26 mouse cellular contexts compared by ENCODE assay signal in the genomic region with DNA sequence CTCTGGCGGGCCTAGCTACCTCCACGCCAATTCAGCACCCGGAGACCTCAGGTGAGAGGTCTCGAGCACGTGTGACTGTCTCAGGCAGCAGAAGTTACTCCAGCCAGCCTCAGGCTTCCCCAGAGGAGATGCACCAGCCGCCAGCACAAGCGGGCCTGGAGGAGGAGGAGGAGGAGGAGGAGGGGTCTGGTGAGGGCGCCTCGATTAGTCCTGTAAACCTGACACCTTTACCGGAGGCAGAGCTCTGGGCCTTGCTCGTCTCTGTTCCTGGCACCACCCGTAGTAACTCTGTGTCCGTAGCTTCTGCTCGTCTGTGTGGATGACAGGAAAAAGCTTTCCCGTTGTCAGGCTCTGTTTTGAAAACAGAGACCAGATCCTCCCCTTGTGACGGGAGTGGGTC. TPM values are rescaled to one million over a fixed set of nuclear protein-coding genes. Genes with fewer than 3 reads are reported as not detected.
A peak's percentile ranks its signal among the peaks of the same experiment; 100 is the strongest.
DNase-seq lines count a peak whose midpoint lies in the region; ATAC-seq and TF ChIP-seq lines count a peak whose summit lies in the region.
"Had no signal": no experiment of that assay in that cellular context is flagged by ENCODE, and none has a peak within 500 bp of the region (broad histone marks: within the 10 kb centered on the region; RNA-seq: fewer than 3 reads in every experiment).

No protein-coding gene starts in this region.

- 0 out of 2 replicates have a peak overlapping the region, but pooled peaks have one; percentile 41 for H3K27ac ChIP-seq in kidney, embryonic 15.5 days
- no peak overlapping the region; the same call in 1 of the 2 replicates for H3K27ac ChIP-seq in ES-E14 (ENCODE audit: insufficient read depth, low read depth, low read length, poor library complexity, severe bottlenecking)
- no peak overlapping the region for H3K27ac ChIP-seq in embryonic facial prominence, embryonic 14.5 days (replicated peaks; ENCODE audit: low read depth, low read length)
- no peak overlapping the region for H3K27ac ChIP-seq in forebrain, embryonic 12.5 days
- H3K27ac ChIP-seq in forebrain, embryonic 16.5 days (ENCODE audit: low read length), result no peak overlapping the region
- H3K27ac ChIP-seq: embryonic facial prominence, embryonic 15.5 days; heart, adult 2 months; hindbrain, embryonic 12.5 days had no signal

- peaks cover 15% of the 10 kb centered on the region for H3K4me1 ChIP-seq in kidney, embryonic 15.5 days
- H3K4me1 ChIP-seq in E14TG2a.4 (replicated peaks; ENCODE audit: low read depth, low read length), result peaks cover 27% of the 10 kb centered on the region
- H3K4me1 ChIP-seq in ES-E14 (ENCODE audit: control insufficient read depth in 2 of 2, insufficient read depth in 2 of 2, low read length in 2 of 2, poor library complexity in 1 of 2), result peaks cover 0 to 8% of the 10 kb centered on the region in 2 experiments; a peak in 1 of 4 replicates
- no peaks in the 10 kb centered on the region for H3K4me1 ChIP-seq in embryonic facial prominence, embryonic 14.5 days (ENCODE audit: control insufficient read depth, insufficient read depth, low read length)
- no peaks in the 10 kb centered on the region for H3K4me1 ChIP-seq in forebrain, embryonic 12.5 days
- no peaks in the 10 kb centered on the region for H3K4me1 ChIP-seq in forebrain, embryonic 16.5 days (replicated peaks; ENCODE audit: control insufficient read depth, insufficient read depth, low read length)
- H3K4me1 ChIP-seq: embryonic facial prominence, embryonic 15.5 days; hindbrain, embryonic 12.5 days had no signal

- no peak overlapping the region for H3K4me3 ChIP-seq in kidney, embryonic 15.5 days (replicated peaks)
- H3K4me3 ChIP-seq in E14TG2a.4 (replicated peaks; ENCODE audit: low read length), result peak overlapping the region; percentile 20
- peak overlapping the region; percentile 17 to 37; a peak in 1 of 4 replicates for H3K4me3 ChIP-seq in ES-E14 (ENCODE audit: insufficient read depth in 1 of 2, low read depth in 1 of 2, low read length in 2 of 2, poor library complexity in 1 of 2, severe bottlenecking in 1 of 2)
- H3K4me3 ChIP-seq in embryonic facial prominence, embryonic 14.5 days (ENCODE audit: low read depth, low read length), result no peak overlapping the region
- no peak overlapping the region for H3K4me3 ChIP-seq in forebrain, embryonic 12.5 days (replicated peaks)
- H3K4me3 ChIP-seq in forebrain, embryonic 16.5 days (replicated peaks; ENCODE audit: low read length), result no peak overlapping the region
- H3K4me3 ChIP-seq: embryonic facial prominence, embryonic 15.5 days; erythroblast, embryonic 14.5 days; heart, adult 2 months; hindbrain, embryonic 12.5 days had no signal

- DNase-seq in kidney, postnatal 36 days, result no peak
- no peak for DNase-seq in ES-E14 (ENCODE audit: low read depth, low spot score)
- no peak for DNase-seq in embryonic facial prominence, embryonic 14.5 days (ENCODE audit: low spot score)
- DNase-seq: adrenal gland, postnatal 10 days; cerebellum, adult 11 months; cerebellum, adult 8-10 months; cerebellum, postnatal 14 days; embryo, embryonic 11 days; forebrain, postnatal 0 days; gastrocnemius, postnatal 14 days; heart, adult 2 months; heart, postnatal 4 days had no signal

- H3K27me3 ChIP-seq in kidney, embryonic 15.5 days, result no peaks in the 10 kb centered on the region
- no peaks in the 10 kb centered on the region for H3K27me3 ChIP-seq in E14TG2a.4 (ENCODE audit: insufficient read depth, low read length)
- no peaks in the 10 kb centered on the region for H3K27me3 ChIP-seq in embryonic facial prominence, embryonic 14.5 days (replicated peaks; ENCODE audit: control insufficient read depth, insufficient read depth, low read length)
- no peaks in the 10 kb centered on the region for H3K27me3 ChIP-seq in forebrain, embryonic 12.5 days
- H3K27me3 ChIP-seq in forebrain, embryonic 16.5 days (replicated peaks; ENCODE audit: control insufficient read depth, insufficient read depth, low read length), result no peaks in the 10 kb centered on the region
- H3K27me3 ChIP-seq: CH12.LX; embryonic facial prominence, embryonic 15.5 days; hindbrain, embryonic 12.5 days had no signal

- H3K36me3 ChIP-seq in kidney, embryonic 15.5 days, result peaks cover 53% of the 10 kb centered on the region
- H3K36me3 ChIP-seq in E14TG2a.4 (ENCODE audit: insufficient read depth, low read length), result peaks cover 91% of the 10 kb centered on the region
- H3K36me3 ChIP-seq in ES-E14 (ENCODE audit: control insufficient read depth, insufficient read depth, low read length, poor library complexity, severe bottlenecking), result peaks cover 23% of the 10 kb centered on the region; the same call in 1 of the 2 replicates
- H3K36me3 ChIP-seq in embryonic facial prominence, embryonic 14.5 days (ENCODE audit: control insufficient read depth, insufficient read depth, low read length), result peaks cover 35% of the 10 kb centered on the region
- peaks cover 69% of the 10 kb centered on the region for H3K36me3 ChIP-seq in forebrain, embryonic 12.5 days (replicated peaks)
- H3K36me3 ChIP-seq in forebrain, embryonic 16.5 days (ENCODE audit: control insufficient read depth, insufficient read depth), result peaks cover 17% of the 10 kb centered on the region

- no peaks in the 10 kb centered on the region for H3K9me3 ChIP-seq in kidney, embryonic 15.5 days (replicated peaks)
- H3K9me3 ChIP-seq in E14TG2a.4 (ENCODE audit: low read length) (no peaks in the 10 kb centered on the region), ES-E14 (ENCODE audit: control insufficient read depth, insufficient read depth, low read depth, low read length) (no peaks in the 10 kb centered on the region)
- H3K9me3 ChIP-seq in embryonic facial prominence, embryonic 14.5 days (ENCODE audit: control insufficient read depth, low read length), result no peaks in the 10 kb centered on the region
- no peaks in the 10 kb centered on the region for H3K9me3 ChIP-seq in forebrain, embryonic 12.5 days
- no peaks in the 10 kb centered on the region for H3K9me3 ChIP-seq in forebrain, embryonic 16.5 days (ENCODE audit: control insufficient read depth, low read length)
- H3K9me3 ChIP-seq: embryonic facial prominence, embryonic 15.5 days; hindbrain, embryonic 12.5 days had no signal

- WGBS in kidney, embryonic 15.5 days, result 32% methylated on average over 16 of the region's 16 CpGs
- WGBS in embryonic facial prominence, embryonic 14.5 days, result 48% methylated on average over 12 of the region's 16 CpGs
- 86% methylated on average over 16 of the region's 16 CpGs for WGBS in forebrain, embryonic 12.5 days
- 91% methylated on average over 15 of the region's 16 CpGs for WGBS in forebrain, embryonic 16.5 days

- in situ Hi-C loops in ES-E14 (cut with MboI; ENCODE audit: low sequenced_read_pairs in 2 of 2, unreplicated experiment in 2 of 2), result no loop called here

- TF ChIP-seq CTCF in E14TG2a.4 (conservative IDR thresholded peaks at IDR 0.05; ENCODE audit: low read length), result no peak

- no peak overlapping the region for H3K9ac ChIP-seq in kidney, embryonic 15.5 days
- H3K9ac ChIP-seq in ES-E14 (ENCODE audit: insufficient read depth, low read depth, low read length, poor library complexity, severe bottlenecking), result peak overlapping the region; percentile 41; the same call in 1 of the 2 replicates
- no peak overlapping the region for H3K9ac ChIP-seq in embryonic facial prominence, embryonic 14.5 days (ENCODE audit: low read depth, low read length)
- H3K9ac ChIP-seq in forebrain, embryonic 12.5 days, result no peak overlapping the region
- H3K9ac ChIP-seq in forebrain, embryonic 16.5 days (replicated peaks; ENCODE audit: low read depth, low read length), result no peak overlapping the region
- H3K9ac ChIP-seq: embryonic facial prominence, embryonic 15.5 days; forebrain, postnatal 0 days; hindbrain, embryonic 12.5 days had no signal

- peak; percentile 61 for ATAC-seq in kidney, embryonic 15.5 days (replicated peaks; ENCODE audit: low FRiP score)
- ATAC-seq in embryonic facial prominence, embryonic 14.5 days (ENCODE audit: low read depth), result peak; percentile 20; the same call in 1 of the 2 replicates
- ATAC-seq in forebrain, embryonic 12.5 days (ENCODE audit: low FRiP score), result no peak
- no peak for ATAC-seq in forebrain, embryonic 16.5 days
- ATAC-seq: forebrain, postnatal 0 days; hindbrain, embryonic 16.5 days; inflammation-experienced regulatory T-cells, adult 6 months had no signal

- H3K4me2 ChIP-seq in kidney, embryonic 15.5 days, result no peak overlapping the region; the same call in 1 of the 2 replicates
- no peak overlapping the region for H3K4me2 ChIP-seq in embryonic facial prominence, embryonic 14.5 days (ENCODE audit: low read depth, low read length)
- H3K4me2 ChIP-seq in forebrain, embryonic 12.5 days, result no peak overlapping the region
- H3K4me2 ChIP-seq in forebrain, embryonic 16.5 days (ENCODE audit: low read length), result no peak overlapping the region
- H3K4me2 ChIP-seq: embryonic facial prominence, embryonic 15.5 days; heart, embryonic 11.5 days; hindbrain, embryonic 12.5 days had no signal

TF ChIP-seq in ES-E14, 5 proteins besides CTCF, POLR2A, EP300 and RAD21:
- TF ChIP-seq HCFC1 (IDR thresholded peaks at IDR 0.05; ENCODE audit: borderline replicate concordance, insufficient read depth, low read length), result no peak
- TF ChIP-seq MAFK (IDR thresholded peaks at IDR 0.05; ENCODE audit: insufficient read depth, low read depth, low read length), result no peak
- TF ChIP-seq CHD2 (IDR thresholded peaks at IDR 0.05; ENCODE audit: low read depth, low read length), result no peak
- TF ChIP-seq ZNF384 (IDR thresholded peaks at IDR 0.05; ENCODE audit: low read depth, low read length), result no peak
- TF ChIP-seq ZC3H11A (IDR thresholded peaks at IDR 0.05; ENCODE audit: borderline replicate concordance, low read depth, low read length), result no peak

RNA-seq across cellular contexts. Expression of a gene that starts 35.0 kb away (rescaled TPM):
- 3.6 and 4.0 TPM in 2 replicates for polyA plus RNA-seq in kidney, embryonic 15.5 days (2015; fragmentation: Nextera tagmentation; extraction: Ambion mirVana)
- 0.37 TPM in 1 of 2 replicates, not detected in the other for total RNA-seq in ES-E14 (2012; rRNA removed)
- 8.6 and 9.0 TPM in 2 replicates for polyA plus RNA-seq in embryonic facial prominence, embryonic 14.5 days (2014; fragmentation: Nextera tagmentation; extraction: Ambion mirVana)
- 7.3 and 13.5 TPM in 2 replicates for polyA plus RNA-seq in forebrain, embryonic 12.5 days (2016; fragmentation: Nextera tagmentation; extraction: Ambion mirVana)
- polyA plus RNA-seq in forebrain, embryonic 16.5 days (2015; fragmentation: Nextera tagmentation; extraction: Ambion mirVana), result 26.4 and 60.5 TPM in 2 replicates
- total RNA-seq: CH12.LX; common myeloid progenitor, adult 5-6 weeks; gastrocnemius, adult 18-20 months; heart, adult 2 months; MEL had no signal
- polyA plus RNA-seq: erythroblast, embryonic 14.5 days; inflammation-experienced regulatory T-cells, adult 6 months had no signal

Comparison
In these comparisons a context has a peak if more than half of its experiments do, and no peak if none do; other contexts are left out.
1. ATAC-seq: peak in kidney, embryonic 15.5 days (single experiment) and embryonic facial prominence, embryonic 14.5 days (single experiment); none in forebrain, embryonic 12.5 days (single experiment) and forebrain, embryonic 16.5 days (single experiment).
2. H3K4me3 ChIP-seq: peak in E14TG2a.4 (single experiment) and ES-E14 (2 of 2); none in kidney, embryonic 15.5 days (single experiment), embryonic facial prominence, embryonic 14.5 days (single experiment), forebrain, embryonic 12.5 days (single experiment) and forebrain, embryonic 16.5 days (single experiment).